23 mouse cellular contexts compared by ENCODE assay signal in genomic region chr14:119361414-119361813, GRCm38 (mm10).
"Had no signal": no experiment of that assay in that cellular context is flagged by ENCODE, and none has a peak within 500 bp of the region (broad histone marks: within the 10 kb centered on the region; RNA-seq: fewer than 3 reads in every experiment).

No protein-coding gene starts in this region.

- H3K9me3 ChIP-seq: heart, embryonic 10.5 days; heart, embryonic 12.5 days; hindbrain, embryonic 10.5 days; hindbrain, embryonic 12.5 days; intestine, embryonic 15.5 days; limb, embryonic 10.5 days; limb, embryonic 12.5 days; liver, embryonic 13.5 days had no signal

- ATAC-seq: hindbrain, embryonic 16.5 days; inflammation-experienced regulatory T-cells, adult 6 months; intestine, embryonic 15.5 days; intestine, postnatal 0 days had no signal

- H3K4me3 ChIP-seq: heart, embryonic 10.5 days; heart, embryonic 12.5 days; hindbrain, embryonic 10.5 days; hindbrain, embryonic 12.5 days; intestine, embryonic 15.5 days; limb, embryonic 10.5 days; limb, embryonic 12.5 days; liver, embryonic 13.5 days had no signal

- H3K27me3 ChIP-seq: heart, embryonic 12.5 days; hindbrain, embryonic 12.5 days; intestine, embryonic 15.5 days; limb, embryonic 12.5 days; liver, embryonic 13.5 days had no signal

- H3K36me3 ChIP-seq: heart, embryonic 10.5 days; heart, embryonic 12.5 days; hindbrain, embryonic 10.5 days; hindbrain, embryonic 12.5 days; intestine, embryonic 15.5 days; limb, embryonic 10.5 days; limb, embryonic 12.5 days; liver, embryonic 13.5 days had no signal

- DNase-seq: gastrocnemius, postnatal 14 days; gastrocnemius, postnatal 36 days; heart, adult 18-20 months; heart, postnatal 10 days; heart, postnatal 4 days; kidney, adult 18-20 months; kidney, adult 8-10 months; kidney, postnatal 10 days; kidney, postnatal 25 days; layer of hippocampus, adult 9-11 months; layer of hippocampus, postnatal 36 days; liver; liver, embryonic 13.5 days had no signal

- H3K4me1 ChIP-seq: heart, embryonic 10.5 days; heart, embryonic 12.5 days; hindbrain, embryonic 10.5 days; hindbrain, embryonic 12.5 days; intestine, embryonic 15.5 days; limb, embryonic 10.5 days; limb, embryonic 12.5 days; liver, embryonic 13.5 days had no signal
